Mouse (Mus musculus) layer of hippocampus, adult 8-10 months (tissue): Measurements from ENCODE around the gene Pam. TPM values are rescaled to one million over a fixed set of nuclear protein-coding genes. Genes with fewer than 3 reads are reported as not detected.

Experiments
- DNase-seq, 2 experiments: peaks; one replicate each; pipeline ENCODE4 v3.0.0; 2022; ENCODE audit warnings: low spot score in 2 of 2
- total RNA-seq, 4 experiments: library from RNA; stranded (reverse); gene quantifications; 2 replicates each; pipeline ENCODE4 v1.2.4; 2022

Gene Pam
- total RNA-seq, 4 experiments from 2014 or later: 190 to 224 (median 205) TPM

DNA sequence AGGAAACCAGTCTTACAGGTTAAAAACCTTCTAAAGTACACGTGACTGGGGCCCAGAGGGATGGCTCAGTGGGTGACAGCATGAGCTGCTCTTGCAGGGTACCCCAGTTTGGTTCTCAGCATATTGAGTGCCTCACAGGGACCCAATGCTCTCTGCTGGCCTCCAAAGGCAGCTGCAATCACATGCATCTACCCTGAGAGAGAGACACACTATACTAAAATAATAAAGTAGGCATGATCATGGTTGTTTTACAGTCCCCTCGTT, 178.5 kb downstream of the Pam start:
- no peak for DNase-seq

DNA sequence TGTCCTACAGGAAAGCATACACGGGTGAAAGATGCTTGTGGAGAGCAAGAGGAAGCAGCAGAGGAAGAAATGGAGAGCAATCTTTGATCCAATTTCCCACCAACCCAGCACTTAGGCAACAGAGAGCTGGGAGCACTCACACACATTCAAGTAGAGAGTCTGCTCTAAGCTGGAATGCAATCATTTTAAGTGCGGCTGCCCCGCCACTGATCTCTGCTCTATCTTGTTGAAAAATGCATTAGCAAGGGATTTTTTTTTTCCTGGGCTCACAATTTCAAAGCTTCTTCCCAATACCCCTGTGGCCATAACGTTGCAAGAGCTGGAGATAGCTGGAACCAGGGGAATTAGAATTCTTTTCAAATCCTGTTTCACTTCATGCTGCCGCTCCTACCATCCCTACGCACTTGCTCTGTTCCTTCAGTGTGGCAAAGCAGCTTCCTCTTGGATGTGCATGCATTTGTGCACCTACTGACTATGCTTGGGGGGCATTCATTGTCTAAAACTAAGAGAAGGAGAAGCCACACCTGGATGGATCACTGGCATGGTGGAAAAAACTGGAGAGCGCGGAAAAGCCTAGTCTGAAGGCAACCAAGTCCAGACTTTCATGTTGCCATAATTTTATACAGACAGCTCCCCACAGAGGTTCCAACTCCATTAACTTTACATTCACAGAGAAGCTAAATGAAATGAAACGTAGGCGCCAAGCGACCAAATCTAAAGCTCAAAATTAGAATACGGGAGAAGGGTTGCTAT, 179.1 kb downstream of the Pam start:
- DNase-seq: no peak

GRCm38 (mm10) chr1:97915726-97916125, 179.7 kb downstream of the Pam start:
- DNase-seq: no peak

DNA sequence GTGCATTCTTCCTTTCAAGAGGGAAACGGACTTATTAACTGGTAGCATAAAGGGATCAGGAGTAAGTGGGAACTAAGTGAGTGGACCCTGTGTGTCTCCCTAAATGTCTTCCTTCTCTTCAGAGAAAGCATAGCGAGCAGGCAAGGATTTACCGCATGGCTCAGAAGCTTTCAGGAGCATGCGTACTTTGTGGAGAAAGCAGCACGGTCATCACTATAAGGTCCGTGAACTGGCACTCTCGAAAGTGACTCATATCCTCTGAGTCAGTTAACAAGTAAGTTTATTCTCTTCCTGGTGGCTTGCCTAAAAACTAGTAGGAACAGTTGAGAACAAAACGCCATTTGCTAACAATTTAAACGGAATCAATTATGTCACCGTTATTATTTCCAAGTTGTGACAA, 184.6 kb downstream of the Pam start:
- no peak for DNase-seq

DNA sequence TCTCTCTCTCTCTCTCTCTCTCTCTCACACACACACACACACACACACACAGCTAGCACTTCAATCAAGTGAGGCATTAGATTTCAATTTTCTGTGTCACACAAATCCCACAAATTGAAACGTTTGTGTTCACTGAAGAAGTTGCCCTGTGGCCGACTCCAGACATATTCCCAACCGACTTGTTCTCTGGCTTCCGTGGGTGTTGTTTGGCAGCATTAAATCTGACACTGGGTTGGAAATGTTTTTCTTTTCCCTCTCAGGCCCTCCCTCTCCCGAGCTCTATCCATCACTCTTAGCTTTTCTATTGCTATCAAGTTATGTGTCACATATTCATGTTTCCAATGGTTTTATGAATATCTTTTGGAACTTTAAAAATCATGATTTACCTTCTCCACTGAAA, 185.9 kb downstream of the Pam start:
- DNase-seq: no peak

DNA sequence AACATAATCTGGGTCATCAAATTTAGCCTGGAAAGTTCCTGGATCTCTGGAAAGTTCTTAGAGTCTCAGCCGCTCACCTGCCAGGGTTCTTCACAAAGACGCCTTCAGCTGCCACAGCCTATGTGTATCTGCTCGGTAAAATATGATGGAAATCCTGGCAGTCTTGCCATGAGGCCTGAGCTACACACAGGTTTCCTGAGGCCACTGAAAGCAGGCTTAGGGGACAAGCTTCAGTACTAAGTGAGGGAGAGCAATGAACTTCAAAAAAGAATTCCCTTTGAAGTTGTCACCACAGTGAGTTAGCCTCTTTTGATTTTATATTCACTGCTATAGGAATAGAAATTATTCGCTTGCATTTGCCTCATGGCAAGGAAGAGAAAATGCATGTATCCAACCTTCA, 186.7 kb downstream of the Pam start:
- DNase-seq: no peak

DNA sequence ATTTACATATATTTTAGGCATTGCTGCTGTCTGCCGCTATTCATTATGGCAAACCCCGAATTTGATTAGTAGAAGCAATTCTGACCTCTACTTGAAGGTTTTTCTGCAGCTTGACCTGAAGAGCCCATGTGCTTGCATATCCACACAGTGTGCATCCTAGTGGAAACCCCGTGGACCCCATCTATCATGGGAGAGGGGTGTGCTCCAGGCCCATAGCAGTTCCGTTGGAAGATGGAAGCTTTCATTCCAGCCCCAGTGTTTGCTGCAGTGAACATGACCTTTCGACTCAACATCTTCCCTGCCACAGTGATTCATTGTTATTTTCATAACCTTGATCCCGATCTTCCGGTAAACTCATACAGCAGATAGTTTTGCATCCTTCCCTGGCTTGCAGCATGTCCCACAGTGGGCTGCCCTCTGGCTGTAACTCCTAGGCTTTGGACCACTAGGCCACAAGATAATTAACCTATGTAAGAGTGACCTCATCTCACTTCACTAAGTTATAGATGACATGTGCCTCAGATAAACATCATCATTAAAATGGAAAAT, 191.5 kb downstream of the Pam start:
- no peak for DNase-seq

DNA sequence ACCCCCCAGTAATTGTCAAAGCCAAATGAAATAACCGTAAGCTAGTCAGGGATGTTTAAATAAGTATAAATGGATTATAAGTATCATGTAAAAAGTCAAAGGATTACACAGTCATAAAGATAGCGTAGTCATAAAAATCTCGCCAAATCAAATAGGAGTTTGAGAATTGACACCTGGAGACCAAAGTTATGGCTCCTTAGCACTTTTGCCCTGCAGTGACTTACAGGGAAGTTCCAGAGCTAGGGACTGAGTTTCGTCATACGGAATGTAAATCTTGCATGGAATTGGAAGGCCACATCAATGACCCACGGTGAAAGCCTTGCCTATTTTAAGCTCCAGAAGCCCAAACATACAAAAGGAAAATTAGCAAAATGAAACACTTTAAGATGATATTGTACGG, 192.6 kb downstream of the Pam start:
- DNase-seq: no peak

DNA sequence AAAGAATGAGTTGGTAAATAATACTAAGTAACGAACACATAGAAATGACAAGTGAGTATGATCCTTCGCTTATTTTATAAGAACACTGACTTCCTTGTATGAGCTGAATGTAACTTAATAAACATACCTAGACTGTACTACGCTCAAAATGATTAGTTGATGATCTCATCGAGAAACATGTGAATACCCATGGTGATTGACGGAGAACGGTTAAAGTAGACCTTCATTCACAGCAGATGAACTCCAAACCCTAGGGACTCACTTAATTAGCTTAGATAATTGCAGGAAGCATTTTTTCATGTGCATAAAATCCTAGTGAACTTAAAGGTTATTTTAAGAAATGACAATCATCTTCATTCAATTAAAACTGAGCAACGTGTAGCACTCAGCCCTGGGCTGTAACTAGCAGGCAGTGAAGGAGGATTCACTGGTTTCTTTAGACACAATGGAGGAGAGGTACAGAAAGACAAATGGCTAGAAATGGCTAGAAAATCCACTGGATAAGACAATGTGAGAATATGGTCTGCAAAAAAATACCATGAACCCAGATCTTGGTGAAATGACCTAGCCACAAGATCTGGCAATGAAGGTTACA, 194.8 kb downstream of the Pam start:
- no peak for DNase-seq

GRCm38 (mm10) chr1:97887511-97887910, 207.9 kb downstream of the Pam start:
- no peak for DNase-seq

- no peak for DNase-seq
Observed at GRCm38 (mm10) chr1:97883498-97883897, 211.9 kb downstream of the Pam start.

DNA sequence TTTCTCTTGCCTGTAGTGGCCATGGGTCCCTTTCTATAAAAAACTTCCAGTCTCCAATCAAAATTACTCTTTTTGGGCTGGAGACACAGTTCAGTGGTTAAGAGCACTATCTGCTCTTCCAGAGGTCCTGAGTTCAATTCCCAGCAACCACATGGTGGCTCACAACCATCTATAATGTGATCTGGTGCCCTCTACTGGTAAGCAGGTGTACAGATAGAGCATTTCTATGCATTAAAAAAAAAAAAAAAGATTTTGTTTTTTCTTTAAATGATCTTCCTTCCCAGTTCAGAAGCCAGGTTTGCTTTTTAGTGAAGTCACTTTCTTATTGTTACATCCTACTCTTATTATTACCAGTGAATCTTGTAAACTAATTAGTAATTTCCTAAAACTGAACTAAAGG, 218.4 kb downstream of the Pam start:
- no peak for DNase-seq

DNA sequence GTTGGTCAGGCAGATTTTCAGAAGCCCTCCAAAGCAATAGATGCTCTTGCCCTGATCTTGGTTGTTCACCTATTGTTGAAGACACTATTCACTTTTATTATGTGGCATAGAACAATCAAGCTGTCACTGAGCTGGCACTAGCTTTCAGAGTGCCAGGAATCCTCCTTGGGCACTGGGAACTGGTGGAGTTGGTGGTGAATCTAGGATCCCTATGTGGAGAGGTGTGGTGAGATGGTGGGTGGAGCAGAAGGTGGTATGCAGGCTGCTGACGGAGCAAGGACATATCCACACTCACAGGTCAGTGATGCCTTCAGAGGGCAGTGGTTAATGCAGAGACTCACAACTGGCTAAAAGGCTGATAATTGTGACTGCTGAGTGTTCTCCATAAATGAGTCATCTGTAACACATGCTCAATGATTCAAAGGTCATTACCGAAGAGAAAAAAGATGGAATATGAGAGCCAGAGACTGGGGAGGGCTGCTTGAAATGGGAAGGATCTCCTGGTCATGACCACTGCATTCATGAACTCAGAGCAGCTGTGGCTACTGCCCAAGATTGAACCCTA, 221.9 kb downstream of the Pam start:
- DNase-seq: peak in 1 of 2 experiments; percentile 1

DNA sequence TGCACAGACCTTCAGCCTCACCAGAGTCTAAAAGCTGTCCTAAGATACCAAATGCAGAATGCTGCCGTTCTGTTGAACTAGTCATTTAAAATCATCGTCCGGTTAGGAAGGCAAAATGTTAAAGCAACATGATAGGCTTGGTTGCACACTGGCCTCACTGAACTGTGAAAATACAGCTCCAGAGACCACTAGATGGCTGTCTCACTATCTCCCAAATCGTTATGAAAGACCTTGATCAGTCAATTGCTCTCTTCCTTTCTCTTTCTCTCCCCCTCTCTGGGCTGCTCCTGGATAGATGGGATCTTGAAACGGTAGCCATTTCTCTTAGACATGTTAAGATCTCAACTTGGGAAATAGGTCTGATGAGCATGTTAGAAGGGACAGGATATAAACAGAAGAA, 223.0 kb downstream of the Pam start:
- DNase-seq: peak in 1 of 2 experiments; percentile 1

DNA sequence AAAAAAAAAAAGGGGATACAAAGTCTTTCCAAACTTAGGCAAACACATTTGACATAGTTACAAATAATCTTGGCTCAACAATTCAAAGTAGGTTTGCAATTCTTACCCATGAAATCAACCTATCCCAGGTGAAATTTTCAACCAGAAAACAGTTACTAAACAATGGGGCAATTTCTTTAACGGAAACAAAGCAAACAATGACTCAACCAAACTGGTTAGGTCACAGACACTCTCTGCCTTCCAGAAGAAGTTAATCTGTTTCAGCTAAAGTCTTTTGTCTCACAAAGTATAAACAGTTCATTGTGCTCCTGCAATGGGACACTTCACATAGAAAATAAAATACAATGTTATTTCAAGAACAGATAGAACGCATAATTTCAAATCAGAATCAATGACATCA, 223.4 kb downstream of the Pam start:
- no peak for DNase-seq

- DNase-seq: no peak
Observed at GRCm38 (mm10) chr1:97864135-97864534, 231.3 kb downstream of the Pam start.

GRCm38 (mm10) chr1:97863140-97863539, 232.3 kb downstream of the Pam start:
- DNase-seq: peak; percentile 89 to 93

GRCm38 (mm10) chr1:97862734-97863133, 232.7 kb downstream of the Pam start:
- DNase-seq: no peak

DNA sequence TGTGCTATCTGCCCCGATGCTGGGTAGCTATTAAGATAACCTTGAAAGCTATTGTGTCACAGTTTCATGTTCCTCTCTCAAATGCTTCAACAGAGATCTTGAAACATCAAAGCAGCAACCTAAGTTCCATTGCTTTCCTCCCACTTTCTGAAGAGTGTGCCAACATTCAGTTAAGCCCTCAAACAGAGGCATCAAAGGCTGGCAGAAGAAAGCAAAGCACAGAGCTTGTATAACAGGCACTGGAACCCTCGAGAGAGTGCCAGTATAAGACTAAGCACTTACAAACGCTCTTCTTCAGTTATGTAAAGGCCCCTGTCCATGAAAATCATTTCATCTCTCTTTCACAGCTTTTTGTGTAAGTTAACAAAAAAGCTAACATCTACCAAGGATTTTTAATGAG, 241.2 kb downstream of the Pam start:
- DNase-seq: no peak

DNA sequence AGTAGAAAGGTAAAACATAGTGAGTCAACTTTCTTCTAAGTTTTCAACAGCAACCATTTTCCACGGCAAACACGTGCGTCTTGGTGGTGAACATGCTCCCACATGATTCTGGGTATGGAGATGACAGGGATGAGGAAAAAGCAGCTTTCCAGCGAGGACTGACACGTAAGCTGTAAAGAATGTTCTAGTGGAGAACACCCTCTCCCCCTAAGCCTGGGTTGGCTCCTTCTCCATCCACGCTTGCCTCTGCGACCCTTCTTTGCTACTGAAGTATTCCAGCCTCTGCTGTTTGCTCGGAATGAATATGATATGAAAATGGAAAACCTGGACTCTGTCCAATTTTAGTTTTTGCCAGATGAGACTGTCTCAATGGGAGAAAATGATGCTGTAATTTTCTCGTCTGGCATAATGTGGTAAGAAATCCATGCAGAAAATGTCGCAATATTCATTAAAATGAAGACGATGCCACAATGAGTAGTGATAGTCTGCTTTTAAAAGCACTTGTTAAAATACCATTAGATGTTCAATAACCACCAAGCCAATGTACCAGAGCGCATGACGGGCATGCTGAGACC, 243.8 kb downstream of the Pam start:
- DNase-seq: no peak

DNA sequence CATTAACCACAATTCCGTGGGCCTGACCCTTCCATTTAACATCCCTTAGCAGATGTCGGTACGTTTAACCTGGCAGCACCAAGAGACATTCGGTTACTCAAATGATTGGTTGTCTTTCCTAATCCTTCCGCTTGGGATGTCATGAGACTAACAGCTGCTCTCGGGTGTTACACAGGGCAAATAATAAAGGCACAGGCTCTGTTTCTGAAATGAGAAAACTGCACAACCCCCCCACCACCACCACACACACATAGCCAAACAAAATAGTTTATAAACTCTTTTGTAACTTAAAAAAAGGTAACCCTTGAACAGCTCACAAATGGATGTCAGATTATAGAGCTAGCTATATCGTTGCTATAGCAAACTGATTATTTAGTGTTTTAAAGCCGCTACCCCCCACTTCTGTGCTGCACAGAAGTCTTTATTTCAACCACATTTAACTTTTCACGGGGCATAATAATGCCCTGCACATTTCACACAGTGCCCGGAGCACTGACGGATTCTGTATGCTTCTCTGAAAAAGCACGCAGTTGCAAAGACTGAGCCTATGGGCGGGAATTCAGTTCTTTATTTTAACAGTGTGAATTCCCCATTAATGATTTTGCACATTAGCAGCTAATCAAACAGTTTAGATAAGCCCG, 246.7 kb downstream of the Pam start:
- DNase-seq: no peak
